Mouse (Mus musculus) CH12.LX (cell line): ENCODE measurements around the gene Ccar1.

ENCODE experiments used
- CTCF ChIP-seq, 2 experiments: IDR thresholded peaks in 1 of 2; conservative IDR thresholded peaks in 1 of 2; 2 replicates each; pipeline ENCODE4 v1.5.1; 2011 to 2012; ENCODE audit warnings: low read depth in 2 of 2, low read length in 2 of 2, improper control_type of control experiment in 1 of 2, inconsistent platforms in 1 of 2, mild to moderate bottlenecking in 1 of 2, moderate library complexity in 1 of 2
- E2F4 ChIP-seq: IDR thresholded peaks from 2 replicates; pipeline ENCODE4 v1.6.1; 2011; ENCODE audit warnings: low read depth, low read length, improper control_type of control experiment; ENCODE audit not compliant: insufficient replicate concordance
- POLR2AphosphoS2 ChIP-seq: IDR thresholded peaks from 2 replicates; pipeline ENCODE4 v1.6.1; 2011; ENCODE audit warnings: low read depth, low read length, improper control_type of control experiment
- TCF12 ChIP-seq: IDR thresholded peaks from 2 replicates; pipeline ENCODE4 v1.6.1; 2014; ENCODE audit warnings: low read depth, mild to moderate bottlenecking, inconsistent platforms, low read length, improper control_type of control experiment
- ZNF384 ChIP-seq: IDR thresholded peaks from 2 replicates; pipeline ENCODE4 v1.6.1; 2012; ENCODE audit warnings: low read depth, low read length, improper control_type of control experiment, inconsistent platforms

- no peak for TF ChIP-seq E2F4
- peak; percentile 56 for TF ChIP-seq TCF12
- no peak; a peak in 1 of 4 replicates for TF ChIP-seq CTCF (conservative IDR thresholded peaks at IDR 0.05 in 1 of 2, IDR thresholded peaks at IDR 0.05 in 1 of 2; ENCODE audit: low read depth in 2 of 2, low read length in 2 of 2)
- no peak for TF ChIP-seq POLR2AphosphoS2
- peak; percentile 42 for TF ChIP-seq ZNF384
Observed at GRCm38 (mm10) chr10:62792177-62793090, at the start of gene Ccar1.
